Mouse (Mus musculus): ENCODE measurements around the gene Sub1.

Gene Sub1

GRCm38 (mm10) chr15:12017700-12018427 lies 21.1 kb upstream of the Sub1 start:
- in situ Hi-C loops (cut with MboI; ENCODE audit: low pct_unique_long_range_greater_than_20kb in 1 of 2, low sequenced_read_pairs in 2 of 2, unreplicated experiment in 1 of 2), result no loop called here

- in situ Hi-C loops (cut with MboI; ENCODE audit: low pct_unique_long_range_greater_than_20kb in 1 of 2, low sequenced_read_pairs in 2 of 2, unreplicated experiment in 1 of 2), result no loop called here
These were observed 17.6 kb upstream of the Sub1 start for GRCm38 (mm10) chr15:12014197-12014905.

GRCm38 (mm10) chr15:12013532-12014196 lies 16.9 kb upstream of the Sub1 start:
- in situ Hi-C loops (cut with MboI; ENCODE audit: low pct_unique_long_range_greater_than_20kb in 1 of 2, low sequenced_read_pairs in 2 of 2, unreplicated experiment in 1 of 2), result no loop called here

- in situ Hi-C loops (cut with MboI; ENCODE audit: low pct_unique_long_range_greater_than_20kb in 1 of 2, low sequenced_read_pairs in 2 of 2, unreplicated experiment in 1 of 2), result no loop called here
These were observed 13.8 kb upstream of the Sub1 start for GRCm38 (mm10) chr15:12010602-12011044.

GRCm38 (mm10) chr15:12009712-12010601 lies 13.2 kb upstream of the Sub1 start:
- in situ Hi-C loops (cut with MboI; ENCODE audit: low pct_unique_long_range_greater_than_20kb in 1 of 2, low sequenced_read_pairs in 2 of 2, unreplicated experiment in 1 of 2), result no loop called here

GRCm38 (mm10) chr15:12008894-12009293 lies 12.1 kb upstream of the Sub1 start:
- in situ Hi-C loops (cut with MboI; ENCODE audit: low pct_unique_long_range_greater_than_20kb in 1 of 2, low sequenced_read_pairs in 2 of 2, unreplicated experiment in 1 of 2), result no loop called here

- in situ Hi-C loops (cut with MboI; ENCODE audit: low pct_unique_long_range_greater_than_20kb in 1 of 2, low sequenced_read_pairs in 2 of 2, unreplicated experiment in 1 of 2), result no loop called here
These were observed 11.4 kb upstream of the Sub1 start for GRCm38 (mm10) chr15:12007971-12008800.

GRCm38 (mm10) chr15:12007421-12007820 lies 10.6 kb upstream of the Sub1 start:
- in situ Hi-C loops (cut with MboI; ENCODE audit: low pct_unique_long_range_greater_than_20kb in 1 of 2, low sequenced_read_pairs in 2 of 2, unreplicated experiment in 1 of 2), result no loop called here

GRCm38 (mm10) chr15:12006169-12006568 lies 9.4 kb upstream of the Sub1 start:
- in situ Hi-C loops (cut with MboI; ENCODE audit: low pct_unique_long_range_greater_than_20kb in 1 of 2, low sequenced_read_pairs in 2 of 2, unreplicated experiment in 1 of 2), result no loop called here

- in situ Hi-C loops (cut with MboI; ENCODE audit: low pct_unique_long_range_greater_than_20kb in 1 of 2, low sequenced_read_pairs in 2 of 2, unreplicated experiment in 1 of 2), result no loop called here
These were observed 975 bp downstream of the Sub1 start for GRCm38 (mm10) chr15:11995815-11996201.

GRCm38 (mm10) chr15:11994921-11995814 lies 1.6 kb downstream of the Sub1 start:
- in situ Hi-C loops (cut with MboI; ENCODE audit: low pct_unique_long_range_greater_than_20kb in 1 of 2, low sequenced_read_pairs in 2 of 2, unreplicated experiment in 1 of 2), result no loop called here

GRCm38 (mm10) chr15:11994006-11994405 lies 2.8 kb downstream of the Sub1 start:
- in situ Hi-C loops (cut with MboI; ENCODE audit: low pct_unique_long_range_greater_than_20kb in 1 of 2, low sequenced_read_pairs in 2 of 2, unreplicated experiment in 1 of 2), result no loop called here

- in situ Hi-C loops (cut with MboI; ENCODE audit: low pct_unique_long_range_greater_than_20kb in 1 of 2, low sequenced_read_pairs in 2 of 2, unreplicated experiment in 1 of 2), result no loop called here
These were observed 5.2 kb downstream of the Sub1 start for GRCm38 (mm10) chr15:11991552-11992113.

- in situ Hi-C loops (cut with MboI; ENCODE audit: low pct_unique_long_range_greater_than_20kb in 1 of 2, low sequenced_read_pairs in 2 of 2, unreplicated experiment in 1 of 2), result loop anchor here in 1 of 2 experiments (5.0 kb wide), 1 partner anchor 49 kb away; no protein-coding TSS in a partner anchor
These were observed 8.2 kb downstream of the Sub1 start for GRCm38 (mm10) chr15:11988580-11988979.

- in situ Hi-C loops (cut with MboI; ENCODE audit: low pct_unique_long_range_greater_than_20kb in 1 of 2, low sequenced_read_pairs in 2 of 2, unreplicated experiment in 1 of 2), result loop anchor here in 1 of 2 experiments (5.0 kb wide), 1 partner anchor 49 kb away; no protein-coding TSS in a partner anchor
These were observed 8.9 kb downstream of the Sub1 start for GRCm38 (mm10) chr15:11987892-11988291.

GRCm38 (mm10) chr15:11981985-11982384 lies 14.8 kb downstream of the Sub1 start:
- in situ Hi-C loops (cut with MboI; ENCODE audit: low pct_unique_long_range_greater_than_20kb in 1 of 2, low sequenced_read_pairs in 2 of 2, unreplicated experiment in 1 of 2), result no loop called here

Data from mouse embryonic stem cell (cell line).